Mouse (Mus musculus) embryonic facial prominence, embryonic 11.5 days (tissue): ENCODE measurements at regions not wholly inside any gene's neighbourhood (a gene's known extent, or its start where the extent isn't known, plus 50 kb on each side); places are given as distances from the start of the nearest gene placed in this dataset.
A peak's percentile ranks its signal among the peaks of the same experiment; 100 is the strongest.

Experiments used
- ATAC-seq: fragments of 200-750 bp; cut with Nextera tagmentation; replicated peaks from 2 replicates; pipeline ENCODE4 v1.8.0; 2017; ENCODE audit warnings: low read depth; ENCODE audit not compliant: insufficient number of reproducible peaks, low FRiP score, low TSS enrichment
- DNase-seq: peaks from one replicate; pipeline ENCODE4 v3.0.0-alpha.2; 2015; ENCODE audit warnings: low spot score
- H3K27ac ChIP-seq: fragments of 300-500 bp; sonication (generic); replicated peaks from 2 replicates; pipeline ENCODE4 v1.5.1; 2014; ENCODE audit warnings: mild to moderate bottlenecking, low read depth, low read length, control low read depth
- H3K27me3 ChIP-seq: fragments of 300-500 bp; sonication (generic); 2 replicates; pipeline ENCODE4 v1.6.1; 2014; ENCODE audit warnings: mild to moderate bottlenecking, low read length, moderate library complexity, mixed read lengths; ENCODE audit not compliant: control insufficient read depth, insufficient read depth
- H3K36me3 ChIP-seq: fragments of 300-500 bp; sonication (generic); replicated peaks from 2 replicates; pipeline ENCODE4 v1.6.1; 2014; ENCODE audit warnings: low read depth, mild to moderate bottlenecking, low read length, moderate library complexity, mixed read lengths; ENCODE audit not compliant: control insufficient read depth, insufficient read depth
- H3K4me1 ChIP-seq: fragments of 300-500 bp; sonication (generic); 2 replicates; pipeline ENCODE4 v1.6.1; 2014; ENCODE audit warnings: low read length, mixed read lengths; ENCODE audit not compliant: control insufficient read depth, insufficient read depth
- H3K4me2 ChIP-seq: fragments of 300-500 bp; sonication (generic); 2 replicates; pipeline ENCODE4 v1.6.1; 2014; ENCODE audit warnings: low read depth, mild to moderate bottlenecking, control low read depth, low read length, moderate library complexity
- H3K4me3 ChIP-seq: fragments of 300-500 bp; sonication (generic); 2 replicates; pipeline ENCODE4 v1.5.1; 2014; ENCODE audit warnings: low read depth, low read length, control low read depth
- H3K9ac ChIP-seq: fragments of 300-500 bp; sonication (generic); replicated peaks from 2 replicates; pipeline ENCODE4 v1.6.1; 2014; ENCODE audit warnings: mild to moderate bottlenecking, control low read depth, low read length
- H3K9me3 ChIP-seq: fragments of 300-500 bp; sonication (generic); replicated peaks from 2 replicates; pipeline ENCODE4 v1.6.1; 2016; ENCODE audit warnings: mild to moderate bottlenecking, low read length, inconsistent platforms, mixed read lengths; ENCODE audit not compliant: control insufficient read depth
- WGBS: fragments of 180-500 bp; shearing (Covaris S2); extraction: QIAGEN DNeasy Blood & Tissue Kit; methylation state at CpG from one replicate; pipeline ENCODE4 v1.1.7; 2014; 5-methylcytosine and 5-hydroxymethylcytosine counted together

DNA sequence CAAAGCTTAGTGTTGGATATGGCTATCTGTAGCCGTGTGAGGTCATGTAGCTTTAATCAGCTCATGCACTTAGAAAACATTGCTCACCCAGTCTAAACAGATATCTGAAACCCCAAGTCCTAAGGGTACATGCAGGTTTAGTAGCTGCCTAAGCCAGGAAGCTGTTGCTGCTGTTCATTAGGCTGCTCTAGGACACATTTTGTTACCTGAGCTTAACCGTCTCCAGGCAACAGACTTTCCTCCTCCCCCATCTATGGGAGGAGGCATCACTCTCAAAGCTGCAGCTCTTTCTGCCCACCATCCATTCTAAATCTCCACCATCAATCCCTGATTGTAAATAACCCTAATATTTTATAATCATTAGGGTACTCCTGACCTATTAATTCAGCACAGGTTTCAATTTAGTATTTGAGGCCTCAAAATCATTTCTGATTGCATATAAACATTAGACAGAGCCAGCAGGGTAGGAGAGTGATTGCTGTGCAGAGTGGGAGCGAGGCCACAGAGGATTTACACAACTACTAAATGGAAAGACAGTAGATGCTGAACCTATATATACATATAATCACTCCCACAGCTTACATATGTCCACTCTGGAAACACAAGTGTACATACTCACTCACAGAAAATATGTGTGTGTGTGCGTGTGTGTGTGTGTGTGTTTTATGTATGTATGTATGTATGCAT lies 118.9 kb upstream of the Tbl1x start:
- H3K4me2 ChIP-seq, result no peak overlapping the region
- no peak overlapping the region for H3K9ac ChIP-seq
- no peak overlapping the region for H3K27ac ChIP-seq
- DNase-seq (peak; percentile 31), ATAC-seq (no peak)
- WGBS, result 60% methylated on average over 4 of the region's 4 CpGs
- no peak overlapping the region for H3K4me3 ChIP-seq
- no peaks in the 10 kb centered on the region for H3K27me3 ChIP-seq
- H3K36me3 ChIP-seq, result no peaks in the 10 kb centered on the region
- H3K9me3 ChIP-seq, result no peaks in the 10 kb centered on the region
- H3K4me1 ChIP-seq, result no peaks in the 10 kb centered on the region

DNA sequence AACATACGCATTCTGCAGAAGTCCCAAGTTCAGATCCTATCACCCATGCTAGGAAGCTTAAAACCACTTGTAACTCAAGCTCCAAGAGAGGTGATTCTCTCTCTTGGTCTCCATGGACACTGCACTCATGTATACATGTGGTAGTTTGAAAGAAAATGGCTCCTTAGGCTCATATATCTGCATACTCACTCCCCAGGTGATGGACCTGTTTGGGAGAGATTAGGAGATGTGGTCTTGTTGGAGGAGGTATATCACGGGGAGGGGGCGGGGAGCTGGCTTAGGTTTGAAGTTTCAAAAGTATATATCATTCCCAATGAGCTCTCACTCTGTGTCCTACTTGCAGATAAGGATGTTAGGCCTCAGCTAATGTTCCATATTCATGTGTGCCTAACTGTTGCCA lies 103.9 kb upstream of the Tbl1x start:
- no peak overlapping the region for H3K4me2 ChIP-seq
- no peak overlapping the region for H3K9ac ChIP-seq
- 82% methylated on average over 3 of the region's 3 CpGs for WGBS

DNA sequence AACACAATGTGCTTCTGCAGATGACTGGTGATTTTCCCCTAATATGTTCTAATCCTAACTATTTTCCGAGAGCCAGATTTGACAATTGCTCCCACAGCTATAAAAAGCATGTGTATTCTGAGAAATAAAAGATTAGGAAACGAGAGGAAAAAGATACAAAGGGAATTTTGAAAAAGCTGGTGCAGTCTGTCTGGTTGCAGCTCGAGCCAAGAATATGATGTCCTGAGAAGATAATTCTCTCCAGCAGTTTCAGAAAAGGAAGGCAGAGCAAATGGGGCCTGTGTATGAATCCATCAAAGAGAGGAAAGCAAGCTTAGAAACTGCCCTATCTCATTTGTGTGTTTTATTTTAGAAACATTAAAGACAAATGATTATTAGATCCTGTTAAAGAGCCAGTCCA lies 102.9 kb upstream of the Tbl1x start:
- H3K4me3 ChIP-seq, result no peak overlapping the region
- H3K4me2 ChIP-seq, result no peak overlapping the region
- H3K27me3 ChIP-seq, result no peaks in the 10 kb centered on the region
- DNase-seq (no peak), ATAC-seq (no peak)
- 75% methylated on average over 3 of the region's 3 CpGs for WGBS
- no peak overlapping the region for H3K27ac ChIP-seq
- H3K36me3 ChIP-seq, result no peaks in the 10 kb centered on the region
- H3K9ac ChIP-seq, result no peak overlapping the region
- no peaks in the 10 kb centered on the region for H3K9me3 ChIP-seq
- no peaks in the 10 kb centered on the region for H3K4me1 ChIP-seq

More for the DNA sequence above, 103.9 kb upstream of the Tbl1x start:
- no peaks in the 10 kb centered on the region for H3K36me3 ChIP-seq
- ATAC-seq (no peak), DNase-seq (no peak)
- no peaks in the 10 kb centered on the region for H3K27me3 ChIP-seq
- no peaks in the 10 kb centered on the region for H3K9me3 ChIP-seq
- no peak overlapping the region for H3K4me3 ChIP-seq
- H3K27ac ChIP-seq, result no peak overlapping the region
- H3K4me1 ChIP-seq, result no peaks in the 10 kb centered on the region

DNA sequence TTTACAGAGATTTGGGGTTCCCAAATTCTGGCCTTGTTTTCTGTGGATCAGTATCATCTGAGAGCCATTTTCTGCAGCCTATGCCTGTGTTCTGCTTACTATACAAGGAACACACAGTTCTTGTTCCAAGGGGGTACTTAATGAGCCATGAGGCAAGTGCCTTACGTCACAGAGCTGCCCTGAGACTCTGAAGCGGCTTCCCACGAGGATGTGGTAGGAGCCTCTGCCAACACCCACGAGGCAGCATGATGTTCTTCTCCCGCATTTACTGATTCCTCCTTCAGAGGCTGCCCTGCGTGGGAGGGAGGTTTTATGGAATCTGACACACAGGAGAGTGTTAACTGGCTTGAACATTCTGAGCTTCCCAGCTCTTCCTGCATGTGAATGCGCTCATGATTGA lies 101.4 kb upstream of the Tbl1x start:
- Histone ChIP-seq H3K4me3 (no peak overlapping the region), H3K27me3 (no peaks in the 10 kb centered on the region), H3K4me1 (no peaks in the 10 kb centered on the region), H3K4me2 (no peak overlapping the region), H3K9me3 (no peaks in the 10 kb centered on the region), H3K36me3 (no peaks in the 10 kb centered on the region), H3K9ac (no peak overlapping the region), H3K27ac (no peak overlapping the region)
- DNase-seq (no peak), ATAC-seq (no peak)
- WGBS, result 76% methylated on average over 7 of the region's 7 CpGs

DNA sequence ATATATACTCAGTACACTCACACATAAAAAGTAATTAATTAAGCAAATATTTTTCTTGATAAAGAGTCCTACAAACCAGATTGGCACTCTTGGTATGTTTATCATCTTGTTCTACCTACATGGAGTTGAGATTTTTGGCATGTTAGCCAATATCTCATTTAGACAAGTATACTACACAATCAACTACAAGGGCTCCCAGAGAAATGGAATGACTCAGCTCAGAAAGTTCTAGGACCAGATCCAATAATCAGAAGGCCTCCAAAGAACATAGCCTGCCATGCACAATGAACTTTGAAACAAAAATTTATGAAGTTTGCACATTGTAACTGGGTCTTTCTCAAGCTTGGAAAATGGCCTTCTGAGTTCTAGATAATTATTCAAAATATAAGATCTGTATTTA lies 100.0 kb upstream of the Tbl1x start:
- Histone ChIP-seq H3K9me3 (no peaks in the 10 kb centered on the region), H3K36me3 (no peaks in the 10 kb centered on the region), H3K9ac (no peak overlapping the region), H3K4me1 (no peaks in the 10 kb centered on the region), H3K27me3 (no peaks in the 10 kb centered on the region), H3K27ac (no peak overlapping the region), H3K4me3 (no peak overlapping the region), H3K4me2 (no peak overlapping the region)
- ATAC-seq (no peak), DNase-seq (no peak)

DNA sequence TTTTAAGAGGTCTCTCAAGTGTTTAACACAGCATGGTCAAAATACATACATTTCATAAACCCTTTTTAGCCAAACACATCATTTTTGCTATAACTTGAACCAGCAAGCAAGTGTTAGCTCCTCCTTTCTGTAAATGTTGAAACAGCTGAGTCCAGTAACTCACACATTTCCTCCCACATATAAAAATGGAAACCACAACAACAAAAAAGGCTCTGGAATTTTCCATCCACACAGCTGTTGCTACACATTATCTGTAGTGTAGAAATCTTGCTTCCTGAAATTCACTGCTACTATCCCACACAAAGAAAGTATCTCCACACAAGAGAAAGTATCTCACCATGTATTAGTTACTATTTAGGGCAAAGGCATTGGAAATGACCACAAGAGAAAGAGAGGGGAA lies 96.7 kb upstream of the Tbl1x start:
- Histone ChIP-seq H3K4me3 (no peak overlapping the region), H3K27me3 (no peaks in the 10 kb centered on the region), H3K27ac (no peak overlapping the region), H3K36me3 (no peaks in the 10 kb centered on the region), H3K9me3 (no peaks in the 10 kb centered on the region), H3K9ac (no peak overlapping the region), H3K4me2 (no peak overlapping the region), H3K4me1 (no peaks in the 10 kb centered on the region)
- DNase-seq (no peak), ATAC-seq (no peak)

DNA sequence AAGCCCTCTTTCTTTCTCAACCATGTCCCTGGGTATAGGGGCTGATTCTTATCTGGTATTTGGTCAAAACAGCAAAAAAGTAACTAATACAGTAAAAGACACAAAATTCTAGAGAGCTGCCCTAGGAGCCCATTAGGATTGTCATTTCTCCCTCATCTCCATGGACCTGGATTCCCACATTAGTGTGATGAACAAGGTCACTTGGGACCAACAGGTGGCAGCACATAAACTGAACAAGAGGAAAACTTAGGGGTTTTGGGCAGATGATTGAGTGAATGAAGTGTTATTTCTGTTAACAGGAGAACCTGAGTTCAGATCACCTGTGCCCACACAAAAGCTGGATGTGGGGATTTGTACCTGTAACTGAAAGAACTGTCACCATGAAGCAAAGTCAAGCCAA lies 93.0 kb upstream of the Tbl1x start:
- Histone ChIP-seq H3K9ac (no peak overlapping the region), H3K9me3 (no peaks in the 10 kb centered on the region), H3K4me2 (no peak overlapping the region), H3K4me1 (no peaks in the 10 kb centered on the region), H3K4me3 (no peak overlapping the region), H3K36me3 (no peaks in the 10 kb centered on the region), H3K27ac (no peak overlapping the region), H3K27me3 (no peaks in the 10 kb centered on the region)
- ATAC-seq, result no peak
- no peak for DNase-seq

DNA sequence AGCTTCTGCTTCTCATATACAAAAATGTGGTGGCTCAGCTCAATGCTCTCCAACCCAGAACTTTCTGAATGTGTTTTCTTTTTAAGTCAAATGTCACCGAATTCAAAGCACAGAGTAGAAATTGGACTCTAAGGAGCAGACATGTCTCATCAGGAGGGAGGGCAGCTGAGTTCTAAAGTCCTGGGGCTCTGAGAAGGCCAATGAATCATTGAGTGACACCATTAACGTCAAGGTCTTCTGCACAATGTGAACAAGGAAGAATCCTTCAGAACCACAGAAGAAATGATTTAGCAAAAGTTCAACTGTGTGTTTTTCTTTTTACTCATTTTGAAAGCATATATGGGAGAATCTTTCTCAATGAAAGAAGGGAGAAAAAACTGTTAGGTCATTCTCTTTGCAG lies 88.6 kb upstream of the Tbl1x start:
- no peak overlapping the region for H3K4me2 ChIP-seq
- H3K4me3 ChIP-seq, result no peak overlapping the region
- no peaks in the 10 kb centered on the region for H3K9me3 ChIP-seq
- no peaks in the 10 kb centered on the region for H3K4me1 ChIP-seq
- H3K36me3 ChIP-seq, result no peaks in the 10 kb centered on the region
- H3K27me3 ChIP-seq, result no peaks in the 10 kb centered on the region
- no peak for DNase-seq
- ATAC-seq, result no peak
- H3K27ac ChIP-seq, result no peak overlapping the region
- 77% methylated on average over 2 of the region's 2 CpGs for WGBS
- H3K9ac ChIP-seq, result no peak overlapping the region
